8 mouse cellular contexts compared by ENCODE assay signal in the genomic region with DNA sequence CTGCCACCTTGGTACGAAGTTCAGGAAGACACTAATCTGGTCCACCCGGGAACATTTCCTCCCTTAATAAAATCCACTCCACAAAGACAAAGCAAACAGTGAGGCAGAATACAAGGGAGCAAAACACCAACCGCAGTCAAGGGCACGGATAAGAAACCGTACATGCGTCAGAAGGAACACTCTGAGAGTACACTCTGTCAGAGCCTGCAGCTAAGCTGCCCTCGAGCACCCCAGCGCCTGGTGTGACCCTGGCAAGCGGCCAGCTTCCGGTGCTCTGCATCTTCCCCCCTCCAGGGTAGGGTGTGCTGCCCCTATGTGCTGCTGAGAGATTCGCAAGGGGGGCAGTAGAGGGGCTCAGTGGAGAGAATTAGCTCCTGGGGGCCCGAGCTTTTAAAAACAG. TPM values are rescaled to one million over a fixed set of nuclear protein-coding genes. Genes with fewer than 3 reads are reported as not detected.
DNase-seq lines count a peak whose midpoint lies in the region; ATAC-seq and TF ChIP-seq lines count a peak whose summit lies in the region.

No protein-coding gene starts in this region.

- TF ChIP-seq CTCF in cerebellum, adult 2 months (IDR thresholded peaks at IDR 0.05; ENCODE audit: borderline replicate concordance, insufficient read depth, low read depth, low read length): no peak
- no peak for TF ChIP-seq CTCF in lung, embryonic 14.5 days (IDR thresholded peaks at IDR 0.05; ENCODE audit: low read depth)

- 22% methylated on average over 12 of the region's 12 CpGs for WGBS in cerebellum, adult 2 months
- 11% methylated on average over 12 of the region's 12 CpGs for WGBS in lung, embryonic 14.5 days
- WGBS in stomach, embryonic 16.5 days: 21% methylated on average over 12 of the region's 12 CpGs

- no peak for DNase-seq in cerebellum, adult 2 months
- no peak for DNase-seq in cerebellum, adult 18-20 months
- peak; percentile 20 to 27 for DNase-seq in spleen, adult 18-20 months
- DNase-seq in spleen, adult 12 weeks (ENCODE audit: low spot score): no peak
- DNase-seq in induced T-regulatory cell, adult 2 months (ENCODE audit: low read depth): peak; percentile 4
- DNase-seq in lung, embryonic 14.5 days: peak; percentile 64

- H3K27ac ChIP-seq in cerebellum, adult 2 months (ENCODE audit: insufficient read depth, low read length): peak overlapping the region; percentile 7; the same call in 1 of the 2 replicates
- H3K27ac ChIP-seq in lung, embryonic 14.5 days (ENCODE audit: low read depth): no peak overlapping the region
- peak overlapping the region; percentile 64; the same call in 1 of the 2 replicates for H3K27ac ChIP-seq in stomach, embryonic 16.5 days (ENCODE audit: low read length)

- peak; percentile 71 for ATAC-seq in lung, embryonic 14.5 days (ENCODE audit: insufficient read depth)
- peak; percentile 56; the same call in 1 of the 2 replicates for ATAC-seq in stomach, embryonic 16.5 days (ENCODE audit: insufficient read depth, low FRiP score)
- ATAC-seq in erythroid progenitor cell, adult 5-6 weeks (replicated peaks; ENCODE audit: low FRiP score, poor library complexity, severe bottlenecking): no peak

- no peak overlapping the region for H3K9ac ChIP-seq in lung, embryonic 14.5 days
- peak overlapping the region; percentile 46; the same call in 1 of the 2 replicates for H3K9ac ChIP-seq in stomach, embryonic 16.5 days (ENCODE audit: low read length)

- H3K4me1 ChIP-seq in cerebellum, adult 2 months (ENCODE audit: control insufficient read depth, insufficient read depth, low read length): no peaks in the 10 kb centered on the region; the same call in 1 of the 2 replicates
- 0 out of 2 replicates have a peak, but pooled peaks cover 2% of the 10 kb centered on the region for H3K4me1 ChIP-seq in lung, embryonic 14.5 days (ENCODE audit: insufficient read depth)
- H3K4me1 ChIP-seq in stomach, embryonic 16.5 days (ENCODE audit: control insufficient read depth, insufficient read depth, low read length): peaks cover 9% of the 10 kb centered on the region; the same call in 1 of the 2 replicates

- H3K4me2 ChIP-seq in lung, embryonic 14.5 days: peak overlapping the region; percentile 18; the same call in 1 of the 2 replicates
- no peak overlapping the region for H3K4me2 ChIP-seq in stomach, embryonic 16.5 days (ENCODE audit: low read depth, low read length)

- no peaks in the 10 kb centered on the region for H3K9me3 ChIP-seq in lung, embryonic 14.5 days (ENCODE audit: low read depth, low read length)
- no peaks in the 10 kb centered on the region for H3K9me3 ChIP-seq in stomach, embryonic 16.5 days (replicated peaks; ENCODE audit: control insufficient read depth, low read length)

- no peaks in the 10 kb centered on the region for H3K36me3 ChIP-seq in lung, embryonic 14.5 days (ENCODE audit: insufficient read depth)
- no peaks in the 10 kb centered on the region for H3K36me3 ChIP-seq in stomach, embryonic 16.5 days (ENCODE audit: control insufficient read depth, insufficient read depth, low read length)

- no peaks in the 10 kb centered on the region for H3K27me3 ChIP-seq in cerebellum, adult 2 months (ENCODE audit: control insufficient read depth, insufficient read depth, low read length)
- no peaks in the 10 kb centered on the region for H3K27me3 ChIP-seq in lung, embryonic 14.5 days (ENCODE audit: insufficient read depth, low read length)
- H3K27me3 ChIP-seq in stomach, embryonic 16.5 days (ENCODE audit: control insufficient read depth, insufficient read depth, low read length): no peaks in the 10 kb centered on the region

- no peak for TF ChIP-seq POLR2A in cerebellum, adult 2 months (IDR thresholded peaks at IDR 0.05; ENCODE audit: borderline replicate concordance, insufficient read depth, low read length)

- no peak overlapping the region for H3K4me3 ChIP-seq in cerebellum, adult 2 months (replicated peaks; ENCODE audit: insufficient read depth, low read depth, low read length)
- no peak overlapping the region for H3K4me3 ChIP-seq in lung, embryonic 14.5 days (ENCODE audit: low read depth, low read length)
- H3K4me3 ChIP-seq in stomach, embryonic 16.5 days (replicated peaks; ENCODE audit: low read length): no peak overlapping the region

RNA-seq across cellular contexts. Expression of a gene that starts 50.2 kb away (rescaled TPM):
- 558 and 599 TPM in 2 replicates for polyA plus RNA-seq in cerebellum, adult 2 months (2012; rRNA removed)
- polyA plus RNA-seq in lung, embryonic 14.5 days (2014; fragmentation: Nextera tagmentation; extraction: Ambion mirVana): 717 and 719 TPM in 2 replicates
- polyA plus RNA-seq in stomach, embryonic 16.5 days (2015; fragmentation: Nextera tagmentation; extraction: Ambion mirVana): 379 and 502 TPM in 2 replicates
- total RNA-seq in erythroid progenitor cell, adult 5-6 weeks (2015; ENCODE audit: low replicate concordance): 594 and 705 TPM in 2 replicates
- 131 and 152 TPM in 2 replicates for total RNA-seq in erythroid progenitor cell, adult 5-6 weeks (2017; ENCODE audit: low replicate concordance)

Comparison
In these comparisons a context has a peak if more than half of its experiments do, and no peak if none do; other contexts are left out.
1. DNase-seq: peak in spleen, adult 18-20 months (2 of 2), induced T-regulatory cell, adult 2 months (single experiment) and lung, embryonic 14.5 days (single experiment); none in cerebellum, adult 2 months (0 of 2), cerebellum, adult 18-20 months (0 of 2) and spleen, adult 12 weeks (single experiment).